ENCODE assay signal across 30 mouse cellular contexts in the genomic region with DNA sequence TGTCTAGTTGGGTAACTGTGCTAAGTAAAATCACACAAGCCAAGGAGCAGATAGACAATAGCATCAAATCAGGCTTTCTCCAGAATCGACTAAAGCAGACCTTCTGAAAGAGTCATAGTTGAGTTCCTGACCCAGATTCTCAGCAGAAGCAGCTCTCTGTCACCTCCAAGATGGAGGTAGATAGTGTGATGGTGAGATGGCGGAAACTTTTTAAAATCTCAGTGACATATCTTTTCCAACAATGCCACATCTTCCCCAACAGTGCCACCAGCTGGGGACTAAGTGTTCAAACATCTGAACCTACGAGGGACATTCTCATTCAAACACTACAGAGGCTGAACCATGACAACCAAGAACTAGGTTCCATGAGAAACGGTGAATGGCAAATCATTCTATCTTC. TPM values are rescaled to one million over a fixed set of nuclear protein-coding genes. Genes with fewer than 3 reads are reported as not detected.
DNase-seq lines count a peak whose midpoint lies in the region; ATAC-seq and TF ChIP-seq lines count a peak whose summit lies in the region.
"Had no signal": no experiment of that assay in that cellular context is flagged by ENCODE, and none has a peak within 500 bp of the region (broad histone marks: within the 10 kb centered on the region; RNA-seq: fewer than 3 reads in every experiment).

No protein-coding gene starts in this region.

- no peaks in the 10 kb centered on the region for H3K36me3 ChIP-seq in intestine, postnatal 0 days (ENCODE audit: control insufficient read depth, insufficient read depth)
- H3K36me3 ChIP-seq in intestine, embryonic 16.5 days (ENCODE audit: control insufficient read depth, insufficient read depth, low read length) = no peaks in the 10 kb centered on the region
- no peaks in the 10 kb centered on the region for H3K36me3 ChIP-seq in midbrain, embryonic 11.5 days (ENCODE audit: control insufficient read depth, insufficient read depth, low read length)
- H3K36me3 ChIP-seq in midbrain, embryonic 14.5 days (ENCODE audit: control insufficient read depth, insufficient read depth, low read length) = no peaks in the 10 kb centered on the region
- H3K36me3 ChIP-seq in stomach, postnatal 0 days (ENCODE audit: control insufficient read depth, insufficient read depth, low read length) = no peaks in the 10 kb centered on the region
- H3K36me3 ChIP-seq: forebrain, embryonic 12.5 days; hindbrain, embryonic 10.5 days; hindbrain, embryonic 15.5 days; limb, embryonic 10.5 days; limb, embryonic 15.5 days; lung, embryonic 15.5 days; neural tube, embryonic 12.5 days had no signal

- DNase-seq in CD4-positive, CD25-positive, alpha-beta regulatory T cell, adult 2 months (ENCODE audit: low read depth, low spot score) = peak; percentile 14
- DNase-seq in midbrain, embryonic 11.5 days (ENCODE audit: low spot score, missing footprints) = peak; percentile 80
- no peak for DNase-seq in midbrain, embryonic 14.5 days
- DNase-seq in stomach, postnatal 0 days (ENCODE audit: low spot score) = no peak
- DNase-seq in spleen, postnatal 10 days (ENCODE audit: low spot score in 2 of 2) = no peak
- DNase-seq: adrenal gland, adult 2 months; adrenal gland, postnatal 36 days; cerebellum, adult 18-20 months; gastrocnemius, postnatal 14 days; heart, postnatal 14 days; kidney, adult 8-10 months; kidney, postnatal 14 days; layer of hippocampus, adult 9-11 months; right cerebral cortex, adult 18-20 months; right cerebral cortex, postnatal 4 days; thymus, postnatal 25 days had no signal

- no peaks in the 10 kb centered on the region for H3K9me3 ChIP-seq in intestine, postnatal 0 days (ENCODE audit: control insufficient read depth)
- 0 out of 2 replicates have a peak, but pooled peaks cover 5% of the 10 kb centered on the region for H3K9me3 ChIP-seq in intestine, embryonic 16.5 days (ENCODE audit: control insufficient read depth, low read length)
- peaks cover 3% of the 10 kb centered on the region; the same call in 1 of the 2 replicates for H3K9me3 ChIP-seq in midbrain, embryonic 11.5 days (ENCODE audit: control insufficient read depth, low read length)
- no peaks in the 10 kb centered on the region for H3K9me3 ChIP-seq in midbrain, embryonic 14.5 days (ENCODE audit: control insufficient read depth, low read length)
- no peaks in the 10 kb centered on the region for H3K9me3 ChIP-seq in stomach, postnatal 0 days (ENCODE audit: control insufficient read depth, low read length)
- H3K9me3 ChIP-seq: forebrain, embryonic 12.5 days; hindbrain, embryonic 10.5 days; hindbrain, embryonic 15.5 days; limb, embryonic 10.5 days; limb, embryonic 15.5 days; lung, embryonic 15.5 days; neural tube, embryonic 12.5 days had no signal

- H3K27me3 ChIP-seq in intestine, postnatal 0 days (replicated peaks; ENCODE audit: control insufficient read depth, insufficient read depth, low read length) = no peaks in the 10 kb centered on the region
- no peaks in the 10 kb centered on the region for H3K27me3 ChIP-seq in intestine, embryonic 16.5 days (replicated peaks; ENCODE audit: control insufficient read depth, insufficient read depth, low read length)
- no peaks in the 10 kb centered on the region for H3K27me3 ChIP-seq in midbrain, embryonic 11.5 days (ENCODE audit: control insufficient read depth, insufficient read depth, low read length)
- no peaks in the 10 kb centered on the region for H3K27me3 ChIP-seq in midbrain, embryonic 14.5 days (ENCODE audit: control insufficient read depth, insufficient read depth, low read length)
- no peaks in the 10 kb centered on the region for H3K27me3 ChIP-seq in stomach, postnatal 0 days (ENCODE audit: control insufficient read depth, insufficient read depth, low read length)
- H3K27me3 ChIP-seq: forebrain, embryonic 12.5 days; hindbrain, embryonic 15.5 days; limb, embryonic 15.5 days; lung, embryonic 15.5 days; neural tube, embryonic 12.5 days had no signal

- no peak for TF ChIP-seq EP300 in stomach, postnatal 0 days (optimal IDR thresholded peaks at IDR 0.05)

- H3K4me2 ChIP-seq in intestine, postnatal 0 days (replicated peaks; ENCODE audit: low read depth) = no peak overlapping the region
- no peak overlapping the region for H3K4me2 ChIP-seq in intestine, embryonic 16.5 days (ENCODE audit: low read depth, low read length)
- no peak overlapping the region for H3K4me2 ChIP-seq in midbrain, embryonic 11.5 days
- no peak overlapping the region for H3K4me2 ChIP-seq in midbrain, embryonic 14.5 days (ENCODE audit: low read length)
- H3K4me2 ChIP-seq in stomach, postnatal 0 days (replicated peaks; ENCODE audit: low read depth) = no peak overlapping the region

- WGBS in intestine, postnatal 0 days = 95% methylated on average over 4 of the region's 4 CpGs
- 96% methylated on average over 4 of the region's 4 CpGs for WGBS in intestine, embryonic 16.5 days
- WGBS in midbrain, embryonic 11.5 days = 95% methylated on average over 4 of the region's 4 CpGs
- WGBS in midbrain, embryonic 14.5 days = 95% methylated on average over 4 of the region's 4 CpGs
- 95% methylated on average over 4 of the region's 4 CpGs for WGBS in stomach, postnatal 0 days

- H3K4me3 ChIP-seq in intestine, postnatal 0 days (ENCODE audit: low read depth, low read length) = no peak overlapping the region
- no peak overlapping the region for H3K4me3 ChIP-seq in intestine, embryonic 16.5 days (ENCODE audit: low read length)
- H3K4me3 ChIP-seq in midbrain, embryonic 11.5 days (ENCODE audit: low read depth, low read length) = no peak overlapping the region
- H3K4me3 ChIP-seq in midbrain, embryonic 14.5 days (replicated peaks; ENCODE audit: low read depth, low read length) = no peak overlapping the region
- no peak overlapping the region for H3K4me3 ChIP-seq in stomach, postnatal 0 days (ENCODE audit: low read depth, low read length)

- no peaks in the 10 kb centered on the region for H3K4me1 ChIP-seq in intestine, postnatal 0 days (replicated peaks; ENCODE audit: control insufficient read depth, insufficient read depth, low read length)
- H3K4me1 ChIP-seq in intestine, embryonic 16.5 days (ENCODE audit: control insufficient read depth, insufficient read depth, low read length) = 0 out of 2 replicates have a peak, but pooled peaks cover 2% of the 10 kb centered on the region
- no peaks in the 10 kb centered on the region; the same call in 1 of the 2 replicates for H3K4me1 ChIP-seq in midbrain, embryonic 11.5 days (ENCODE audit: control insufficient read depth, insufficient read depth, low read length)
- peaks cover under 1% of the 10 kb centered on the region for H3K4me1 ChIP-seq in midbrain, embryonic 14.5 days (ENCODE audit: control insufficient read depth, insufficient read depth, low read length)
- no peaks in the 10 kb centered on the region for H3K4me1 ChIP-seq in stomach, postnatal 0 days (replicated peaks; ENCODE audit: control insufficient read depth, insufficient read depth)

- ATAC-seq in CD4-positive, CD25-positive, alpha-beta regulatory T cell, adult 4 months = no peak
- no peak for ATAC-seq in intestine, postnatal 0 days
- no peak for ATAC-seq in intestine, embryonic 16.5 days
- ATAC-seq in midbrain, embryonic 11.5 days (ENCODE audit: low FRiP score) = no peak
- no peak for ATAC-seq in midbrain, embryonic 14.5 days (ENCODE audit: low FRiP score, low TSS enrichment)
- ATAC-seq in stomach, postnatal 0 days (ENCODE audit: low FRiP score, low TSS enrichment) = no peak

- no peak overlapping the region for H3K9ac ChIP-seq in intestine, postnatal 0 days (ENCODE audit: low read depth, low read length)
- H3K9ac ChIP-seq in intestine, embryonic 16.5 days (ENCODE audit: low read depth, low read length) = no peak overlapping the region
- H3K9ac ChIP-seq in midbrain, embryonic 11.5 days (ENCODE audit: low read length) = no peak overlapping the region
- no peak overlapping the region for H3K9ac ChIP-seq in midbrain, embryonic 14.5 days (replicated peaks; ENCODE audit: low read length)
- H3K9ac ChIP-seq in stomach, postnatal 0 days (ENCODE audit: low read length) = no peak overlapping the region
- H3K9ac ChIP-seq: forebrain, embryonic 12.5 days; hindbrain, embryonic 15.5 days; limb, embryonic 15.5 days; liver, embryonic 14.5 days; neural tube, embryonic 12.5 days had no signal

- peak; percentile 30 for TF ChIP-seq CTCF in intestine, postnatal 0 days (IDR thresholded peaks at IDR 0.05; ENCODE audit: low read depth)
- TF ChIP-seq CTCF in stomach, postnatal 0 days (IDR thresholded peaks at IDR 0.05; ENCODE audit: low read depth) = peak; percentile 25; the same call in 1 of the 2 replicates

- no peak overlapping the region for H3K27ac ChIP-seq in intestine, postnatal 0 days (ENCODE audit: low read depth, low read length)
- no peak overlapping the region for H3K27ac ChIP-seq in intestine, embryonic 16.5 days (ENCODE audit: low read length)
- H3K27ac ChIP-seq in midbrain, embryonic 11.5 days (ENCODE audit: low read depth, low read length) = no peak overlapping the region
- H3K27ac ChIP-seq in midbrain, embryonic 14.5 days (replicated peaks; ENCODE audit: low read depth, low read length) = no peak overlapping the region
- no peak overlapping the region for H3K27ac ChIP-seq in stomach, postnatal 0 days (replicated peaks)
- H3K27ac ChIP-seq: forebrain, embryonic 12.5 days; limb, embryonic 15.5 days; liver, embryonic 14.5 days; lung, embryonic 15.5 days; neural tube, embryonic 12.5 days had no signal

RNA-seq across cellular contexts. Expression of a gene that starts 0.9 kb away (rescaled TPM):
- polyA plus RNA-seq in CD4-positive, CD25-positive, alpha-beta regulatory T cell, adult 4 months (2017; shearing (Covaris generic)) = 1 to 10 TPM in 1 of 2 experiments, under 1 TPM in 1; 0.90 to 1.7 TPM
- polyA plus RNA-seq in intestine, postnatal 0 days (2015; fragmentation: Nextera tagmentation; extraction: Ambion mirVana) = 2.4 and 2.6 TPM in 2 replicates
- 5.1 and 5.2 TPM in 2 replicates for polyA plus RNA-seq in intestine, embryonic 16.5 days (2015; fragmentation: Nextera tagmentation; extraction: Ambion mirVana)
- 11.4 and 12.0 TPM in 2 replicates for polyA plus RNA-seq in midbrain, embryonic 11.5 days (2014; fragmentation: Nextera tagmentation; extraction: Ambion mirVana)
- 8.6 and 9.7 TPM in 2 replicates for polyA plus RNA-seq in midbrain, embryonic 14.5 days (2014; fragmentation: Nextera tagmentation; extraction: Ambion mirVana)
- polyA plus RNA-seq in stomach, postnatal 0 days (2015; fragmentation: Nextera tagmentation; extraction: Ambion mirVana) = 3.3 and 3.8 TPM in 2 replicates
- polyA plus RNA-seq: erythroblast, embryonic 14.5 days had no signal

RNA-seq across cellular contexts. Expression of a gene that starts 4.7 kb away (rescaled TPM):
- not detected for polyA plus RNA-seq in CD4-positive, CD25-positive, alpha-beta regulatory T cell, adult 4 months (2017; shearing (Covaris generic))
- polyA plus RNA-seq in intestine, postnatal 0 days (2015; fragmentation: Nextera tagmentation; extraction: Ambion mirVana) = 0.13 and 0.23 TPM in 2 replicates
- 0.15 and 0.22 TPM in 2 replicates for polyA plus RNA-seq in intestine, embryonic 16.5 days (2015; fragmentation: Nextera tagmentation; extraction: Ambion mirVana)
- 0.96 and 0.98 TPM in 2 replicates for polyA plus RNA-seq in midbrain, embryonic 11.5 days (2014; fragmentation: Nextera tagmentation; extraction: Ambion mirVana)
- 0.93 and 1.2 TPM in 2 replicates for polyA plus RNA-seq in midbrain, embryonic 14.5 days (2014; fragmentation: Nextera tagmentation; extraction: Ambion mirVana)
- polyA plus RNA-seq in stomach, postnatal 0 days (2015; fragmentation: Nextera tagmentation; extraction: Ambion mirVana) = 0.17 and 0.27 TPM in 2 replicates
- polyA plus RNA-seq: activated CD4-positive, CD25-positive, alpha-beta regulatory T cell, adult 4 months; erythroblast, embryonic 14.5 days; macrophage had no signal

RNA-seq across cellular contexts. Expression of a gene that starts 44.2 kb away (rescaled TPM):
- polyA plus RNA-seq in CD4-positive, CD25-positive, alpha-beta regulatory T cell, adult 4 months (2017; shearing (Covaris generic)) = 1 to 10 TPM; 2.2 to 2.5 TPM
- polyA plus RNA-seq in intestine, postnatal 0 days (2015; fragmentation: Nextera tagmentation; extraction: Ambion mirVana) = 6.4 and 6.7 TPM in 2 replicates
- 8.2 and 8.3 TPM in 2 replicates for polyA plus RNA-seq in intestine, embryonic 16.5 days (2015; fragmentation: Nextera tagmentation; extraction: Ambion mirVana)
- polyA plus RNA-seq in midbrain, embryonic 11.5 days (2014; fragmentation: Nextera tagmentation; extraction: Ambion mirVana) = 8.6 and 9.0 TPM in 2 replicates
- polyA plus RNA-seq in midbrain, embryonic 14.5 days (2014; fragmentation: Nextera tagmentation; extraction: Ambion mirVana) = 17.0 and 21.2 TPM in 2 replicates
- 10.3 and 10.6 TPM in 2 replicates for polyA plus RNA-seq in stomach, postnatal 0 days (2015; fragmentation: Nextera tagmentation; extraction: Ambion mirVana)
- polyA plus RNA-seq: erythroblast, embryonic 14.5 days had no signal

Comparison
In these comparisons a context has a peak if more than half of its experiments do, and no peak if none do; other contexts are left out.
1. DNase-seq: peak in CD4-positive, CD25-positive, alpha-beta regulatory T cell, adult 2 months (single experiment) and midbrain, embryonic 11.5 days (single experiment); none in midbrain, embryonic 14.5 days (single experiment), stomach, postnatal 0 days (single experiment) and spleen, postnatal 10 days (0 of 2).